Mouse (Mus musculus) neural tube, embryonic 15.5 days (tissue): ENCODE measurements around the gene Svs5. TPM values are rescaled to one million over a fixed set of nuclear protein-coding genes. Genes with fewer than 3 reads are reported as not detected.
"Not testable (repeated sequence)": the region's sequence is repeated elsewhere in the genome, so short reads cannot be mapped to it uniquely, and the experiment has no call there.

Experiments used
- ATAC-seq: fragments of 200-750 bp; cut with Nextera tagmentation; 2 replicates; pipeline ENCODE4 v1.8.0; 2017; ENCODE audit warnings: mild to moderate bottlenecking, moderate TSS enrichment, moderate library complexity; ENCODE audit not compliant: low FRiP score
- H3K27ac ChIP-seq: fragments of 300-500 bp; sonication (generic); replicated peaks from 2 replicates; pipeline ENCODE4 v1.5.1; 2015; ENCODE audit warnings: mild to moderate bottlenecking, inconsistent platforms
- H3K27me3 ChIP-seq: fragments of 300-500 bp; sonication (generic); replicated peaks from 2 replicates; pipeline ENCODE4 v1.6.1; 2015; ENCODE audit warnings: inconsistent platforms
- H3K36me3 ChIP-seq: fragments of 300-500 bp; sonication (generic); 2 replicates; pipeline ENCODE4 v1.6.1; 2015; ENCODE audit warnings: inconsistent platforms
- H3K4me1 ChIP-seq: fragments of 300-500 bp; sonication (generic); 2 replicates; pipeline ENCODE4 v1.6.1; 2015; ENCODE audit warnings: inconsistent platforms
- H3K4me2 ChIP-seq: fragments of 300-500 bp; sonication (generic); 2 replicates; pipeline ENCODE4 v1.6.1; 2015; ENCODE audit warnings: inconsistent platforms, mild to moderate bottlenecking, moderate library complexity
- H3K4me3 ChIP-seq: fragments of 300-500 bp; sonication (generic); replicated peaks from 2 replicates; pipeline ENCODE4 v1.5.1; 2015; ENCODE audit warnings: mild to moderate bottlenecking, inconsistent platforms
- H3K9ac ChIP-seq: fragments of 300-500 bp; sonication (generic); replicated peaks from 2 replicates; pipeline ENCODE4 v1.6.1; 2015; ENCODE audit warnings: mild to moderate bottlenecking, inconsistent platforms
- H3K9me3 ChIP-seq: fragments of 300-500 bp; sonication (generic); replicated peaks from 2 replicates; pipeline ENCODE4 v1.6.1; 2016; ENCODE audit warnings: inconsistent platforms
- WGBS: fragments of 180-500 bp; shearing (Covaris S2); methylation state at CpG from one replicate; pipeline ENCODE4 v1.1.7; 2015; ENCODE audit warnings: mixed read lengths; 5-methylcytosine and 5-hydroxymethylcytosine counted together
- polyA plus RNA-seq: library from polyadenylated mRNA; unstranded; fragments of >200 nt; fragmentation: Nextera tagmentation; extraction: Ambion mirVana; gene quantifications from 2 replicates; pipeline ENCODE4 v1.2.1, GENCODE M21; 2015

The Svs5 gene
- not detected in 2 replicates for polyA plus RNA-seq

- H3K4me1 ChIP-seq, H3K9me3 ChIP-seq, H3K4me3 ChIP-seq, H3K36me3 ChIP-seq, H3K27ac ChIP-seq, ATAC-seq, H3K9ac ChIP-seq, H3K4me2 ChIP-seq, H3K27me3 ChIP-seq: not testable (repeated sequence)
- WGBS, result 80% methylated on average over 3 of the region's 3 CpGs
Measured at GRCm38 (mm10) chr2:164332440-164332839, at the start of gene Svs5. Gene Svs5, plus strand, starts transcription at chr2:164332740.

- H3K27me3 ChIP-seq, ATAC-seq, H3K4me3 ChIP-seq, H3K4me2 ChIP-seq, H3K36me3 ChIP-seq, H3K9me3 ChIP-seq, H3K4me1 ChIP-seq, H3K27ac ChIP-seq, H3K9ac ChIP-seq: not testable (repeated sequence)
- WGBS, result 35% methylated on average over 1 of the region's 1 CpGs
Measured at GRCm38 (mm10) chr2:164288968-164289367, 43.6 kb upstream of the Svs5 start, which contains the start of gene Svs3a. Gene Svs3a, plus strand, starts transcription at chr2:164289268.

GRCm38 (mm10) chr2:164312599-164312998, 19.9 kb upstream of the Svs5 start:
- Histone ChIP-seq H3K36me3 (no peaks in the 10 kb centered on the region), H3K4me1 (no peaks in the 10 kb centered on the region), H3K9ac (no peak overlapping the region), H3K27ac (no peak overlapping the region), H3K27me3 (no peaks in the 10 kb centered on the region), H3K4me2 (no peak overlapping the region), H3K4me3 (no peak overlapping the region), H3K9me3 (no peaks in the 10 kb centered on the region)
- no peak for ATAC-seq
- WGBS, result 94% methylated on average over 5 of the region's 5 CpGs

GRCm38 (mm10) chr2:164315460-164315859, 17.1 kb upstream of the Svs5 start:
- not testable (repeated sequence) for H3K27ac ChIP-seq, ATAC-seq, H3K27me3 ChIP-seq, H3K9ac ChIP-seq, H3K4me3 ChIP-seq, H3K9me3 ChIP-seq, H3K4me1 ChIP-seq, H3K4me2 ChIP-seq, H3K36me3 ChIP-seq

- not testable (repeated sequence) for H3K4me2 ChIP-seq, H3K4me1 ChIP-seq, H3K9me3 ChIP-seq, H3K27ac ChIP-seq, H3K4me3 ChIP-seq, H3K27me3 ChIP-seq, H3K36me3 ChIP-seq, H3K9ac ChIP-seq, ATAC-seq
- WGBS, result 75% methylated on average over 1 of the region's 1 CpGs
Measured at GRCm38 (mm10) chr2:164316451-164316850, 16.1 kb upstream of the Svs5 start, which contains the start of gene Svs6. Gene Svs6, plus strand, starts transcription at chr2:164316751.

- no peak overlapping the region for H3K4me2 ChIP-seq
- H3K9me3 ChIP-seq, result no peaks in the 10 kb centered on the region
- H3K4me3 ChIP-seq, result no peak overlapping the region
- ATAC-seq, result no peak
- no peak overlapping the region for H3K27ac ChIP-seq
- 90% methylated on average over 6 of the region's 6 CpGs for WGBS
- H3K9ac ChIP-seq, result no peak overlapping the region
- no peaks in the 10 kb centered on the region for H3K36me3 ChIP-seq
- H3K4me1 ChIP-seq, result no peaks in the 10 kb centered on the region
- H3K27me3 ChIP-seq, result no peaks in the 10 kb centered on the region
Measured at GRCm38 (mm10) chr2:164320983-164321382, 11.6 kb upstream of the Svs5 start.

- H3K9me3 ChIP-seq, H3K9ac ChIP-seq, H3K4me3 ChIP-seq, H3K27me3 ChIP-seq, H3K4me1 ChIP-seq, H3K4me2 ChIP-seq, H3K36me3 ChIP-seq, ATAC-seq, H3K27ac ChIP-seq: not testable (repeated sequence)
- 71% methylated on average over 1 of the region's 1 CpGs for WGBS
Measured at GRCm38 (mm10) chr2:164343732-164344131, 11.2 kb downstream of the Svs5 start.

GRCm38 (mm10) chr2:164347697-164348096, 15.2 kb downstream of the Svs5 start:
- not testable (repeated sequence) for H3K27me3 ChIP-seq, H3K27ac ChIP-seq, H3K4me2 ChIP-seq, H3K9ac ChIP-seq, ATAC-seq, H3K4me3 ChIP-seq, H3K9me3 ChIP-seq, H3K4me1 ChIP-seq, H3K36me3 ChIP-seq

GRCm38 (mm10) chr2:164348980-164349379, 16.4 kb downstream of the Svs5 start:
- ATAC-seq, result no peak
- WGBS, result 95% methylated on average over 3 of the region's 3 CpGs

GRCm38 (mm10) chr2:164352697-164353096, 20.2 kb downstream of the Svs5 start:
- H3K4me1 ChIP-seq, result no peaks in the 10 kb centered on the region
- H3K4me2 ChIP-seq, result no peak overlapping the region
- no peak overlapping the region for H3K27ac ChIP-seq
- no peaks in the 10 kb centered on the region for H3K36me3 ChIP-seq
- no peaks in the 10 kb centered on the region for H3K9me3 ChIP-seq
- no peak overlapping the region for H3K4me3 ChIP-seq
- ATAC-seq, result no peak
- no peaks in the 10 kb centered on the region for H3K27me3 ChIP-seq
- 86% methylated on average over 3 of the region's 3 CpGs for WGBS
- no peak overlapping the region for H3K9ac ChIP-seq

More at GRCm38 (mm10) chr2:164348980-164349379, 16.4 kb downstream of the Svs5 start:
- H3K9ac ChIP-seq, result no peak overlapping the region
- no peak overlapping the region for H3K4me3 ChIP-seq
- H3K9me3 ChIP-seq, result no peaks in the 10 kb centered on the region
- H3K27ac ChIP-seq, result no peak overlapping the region
- H3K36me3 ChIP-seq, result no peaks in the 10 kb centered on the region
- H3K4me1 ChIP-seq, result no peaks in the 10 kb centered on the region
- no peaks in the 10 kb centered on the region for H3K27me3 ChIP-seq
- H3K4me2 ChIP-seq, result no peak overlapping the region

GRCm38 (mm10) chr2:164353356-164353755, 20.8 kb downstream of the Svs5 start:
- Histone ChIP-seq H3K4me1 (no peaks in the 10 kb centered on the region), H3K4me3 (no peak overlapping the region), H3K27me3 (no peaks in the 10 kb centered on the region), H3K9ac (no peak overlapping the region), H3K4me2 (no peak overlapping the region), H3K27ac (no peak overlapping the region), H3K9me3 (no peaks in the 10 kb centered on the region), H3K36me3 (no peaks in the 10 kb centered on the region)
- ATAC-seq, result no peak
- WGBS, result 91% methylated on average over 11 of the region's 11 CpGs

GRCm38 (mm10) chr2:164356177-164356967, 23.8 kb downstream of the Svs5 start:
- Histone ChIP-seq H3K9me3 (no peaks in the 10 kb centered on the region), H3K36me3 (no peaks in the 10 kb centered on the region), H3K9ac (no peak overlapping the region), H3K27me3 (no peaks in the 10 kb centered on the region), H3K27ac (no peak overlapping the region), H3K4me1 (no peaks in the 10 kb centered on the region), H3K4me2 (no peak overlapping the region), H3K4me3 (no peak overlapping the region)
- ATAC-seq, result no peak
- 81% methylated on average over 11 of the region's 11 CpGs for WGBS
